Mouse (Mus musculus): ENCODE measurements around the gene Pxk.

DNA sequence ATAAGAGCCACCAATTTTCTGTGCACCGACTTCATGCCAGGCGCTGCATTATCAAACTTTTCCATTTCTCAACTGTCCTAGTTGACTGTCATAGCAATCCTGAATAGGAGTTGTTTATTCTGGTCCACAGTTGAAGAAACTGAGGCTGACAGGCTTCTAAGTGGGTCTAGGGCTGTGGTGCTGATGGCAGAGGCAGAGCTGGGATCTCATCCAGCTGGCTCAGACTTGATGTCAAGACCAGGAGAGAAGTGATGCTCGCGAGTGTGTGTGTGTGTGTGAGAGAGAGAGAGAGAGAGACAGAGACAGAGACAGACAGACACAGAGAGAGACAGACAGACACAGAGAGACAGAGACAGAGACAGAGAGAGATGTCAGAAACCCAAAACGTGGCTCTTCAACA is 102.8 kb downstream of the Pxk start:
- TF ChIP-seq POLR2A (IDR thresholded peaks at IDR 0.05; ENCODE audit: borderline replicate concordance, control insufficient read depth, low read depth, low read length) (no peak), CTCF (IDR thresholded peaks at IDR 0.05; ENCODE audit: control insufficient read depth, insufficient read depth, low read length) (no peak)
